Mouse (Mus musculus): Measurements from ENCODE around the gene Tut1. TPM values are rescaled to one million over a fixed set of nuclear protein-coding genes. Genes with fewer than 3 reads are reported as not detected.
"Not testable (repeated sequence)": the region's sequence is repeated elsewhere in the genome, so short reads cannot be mapped to it uniquely, and the experiment has no call there.

Gene Tut1
- polyA plus RNA-seq, 1 experiment from 2014 or later: 36.5 TPM

DNA sequence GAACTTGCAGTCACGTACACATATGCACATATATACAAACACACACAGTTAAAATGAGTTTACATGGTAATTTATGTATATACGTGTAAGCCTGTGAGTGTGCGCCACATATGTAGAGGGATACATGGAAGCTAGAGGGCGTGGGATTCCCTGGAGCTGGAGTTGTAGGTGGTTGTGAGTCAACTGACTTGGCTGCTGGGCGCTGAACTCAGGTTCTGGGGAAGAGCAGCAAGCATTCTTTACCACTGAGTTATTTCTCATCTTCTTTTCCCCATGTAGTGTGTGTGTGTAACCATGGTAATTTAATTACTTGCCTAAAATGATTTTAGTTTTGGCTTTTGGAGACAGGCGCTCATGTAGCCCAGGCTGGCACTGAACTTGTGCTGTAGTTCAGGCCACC, 43.0 kb downstream of the Tut1 start:
- H3K9ac ChIP-seq: no peak overlapping the region
- peaks cover 24% of the 10 kb centered on the region for H3K36me3 ChIP-seq
- peaks cover 73% of the 10 kb centered on the region for H3K4me1 ChIP-seq
- H3K4me3 ChIP-seq: no peak overlapping the region
- H3K9me3 ChIP-seq: no peaks in the 10 kb centered on the region
- H3K27me3 ChIP-seq: no peaks in the 10 kb centered on the region
- H3K4me2 ChIP-seq (replicated peaks): no peak overlapping the region
- H3K27ac ChIP-seq: no peak overlapping the region
- WGBS: 90% methylated on average over 6 of the region's 6 CpGs
- no peak for ATAC-seq (ENCODE audit: low FRiP score, low read depth)

DNA sequence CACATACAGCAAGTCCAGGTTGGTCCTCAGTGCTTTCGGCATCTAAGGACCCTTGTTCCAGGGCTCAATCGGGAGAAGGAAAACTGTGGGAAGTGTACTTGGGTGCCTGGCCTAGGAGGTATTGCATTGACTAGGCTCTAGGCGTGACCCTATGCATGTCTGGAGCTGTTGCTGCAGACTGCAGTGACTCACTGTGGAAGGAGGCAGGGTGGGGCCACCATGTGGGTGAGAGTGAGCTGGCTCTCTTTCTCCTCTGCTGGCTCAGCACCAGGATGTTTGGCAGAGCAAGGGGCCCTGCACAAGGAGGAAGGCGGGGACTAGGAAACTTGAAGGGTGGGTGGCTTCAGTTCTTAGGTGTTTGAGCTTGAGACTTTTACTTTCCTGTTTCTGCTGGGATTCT, 43.9 kb downstream of the Tut1 start:
- no peaks in the 10 kb centered on the region for H3K9me3 ChIP-seq
- H3K9ac ChIP-seq: 0 out of 2 replicates have a peak overlapping the region, but pooled peaks have one; percentile 19
- 48% methylated on average over 4 of the region's 4 CpGs for WGBS
- H3K27ac ChIP-seq: peak overlapping the region; percentile 84
- peak; percentile 85 for ATAC-seq (ENCODE audit: low FRiP score, low read depth)
- peaks cover 64% of the 10 kb centered on the region for H3K4me1 ChIP-seq
- no peak overlapping the region for H3K4me3 ChIP-seq
- no peaks in the 10 kb centered on the region for H3K27me3 ChIP-seq
- peak overlapping the region; percentile 36 for H3K4me2 ChIP-seq (replicated peaks)
- H3K36me3 ChIP-seq: peaks cover 34% of the 10 kb centered on the region

DNA sequence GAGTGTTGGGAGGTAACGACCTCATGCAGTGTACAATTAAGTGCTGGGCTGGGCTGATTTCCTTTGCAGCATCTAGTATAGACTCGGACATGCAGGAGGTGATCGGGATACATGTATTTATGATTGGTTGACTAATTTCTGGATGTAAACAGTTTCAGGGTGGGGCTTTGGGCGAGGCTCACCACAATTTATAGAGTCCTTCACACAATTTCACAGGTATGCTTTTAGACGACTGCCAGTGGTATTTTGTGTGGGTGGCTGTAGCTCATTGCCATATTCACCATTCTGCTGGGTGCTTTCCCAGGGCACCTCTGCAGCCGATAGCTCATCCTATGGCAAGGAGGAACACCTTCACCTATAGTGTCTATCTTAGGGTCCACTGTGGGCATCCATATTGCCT, 44.9 kb downstream of the Tut1 start:
- no peaks in the 10 kb centered on the region for H3K27me3 ChIP-seq
- H3K9ac ChIP-seq: no peak overlapping the region
- peak overlapping the region; percentile 84; the same call in 1 of the 2 replicates for H3K27ac ChIP-seq
- H3K36me3 ChIP-seq: peaks cover 44% of the 10 kb centered on the region
- peak overlapping the region; percentile 36; the same call in 1 of the 2 replicates for H3K4me2 ChIP-seq (replicated peaks)
- H3K4me3 ChIP-seq: no peak overlapping the region
- H3K9me3 ChIP-seq: no peaks in the 10 kb centered on the region
- 76% methylated on average over 6 of the region's 6 CpGs for WGBS
- H3K4me1 ChIP-seq: peaks cover 54% of the 10 kb centered on the region
- no peak for ATAC-seq (ENCODE audit: low FRiP score, low read depth)

DNA sequence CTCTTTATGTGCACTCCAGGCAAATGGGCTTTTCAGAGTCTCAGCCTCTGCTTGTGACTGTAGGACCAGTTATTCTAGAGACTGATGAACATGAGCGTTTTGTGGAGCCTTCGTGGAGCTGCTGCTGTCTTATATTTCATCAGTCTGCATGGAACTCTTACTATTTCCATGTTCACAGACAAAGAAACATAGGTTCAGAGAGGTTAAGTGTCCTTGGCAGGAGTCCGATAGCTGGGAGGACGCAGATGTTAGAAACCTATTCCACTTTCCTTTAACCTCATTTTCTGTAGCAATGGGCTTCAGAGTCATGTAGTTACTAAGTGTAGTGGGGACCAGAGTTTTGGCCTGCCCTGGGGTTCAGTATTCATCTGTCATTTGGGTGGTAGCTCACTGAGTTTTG, 45.6 kb downstream of the Tut1 start:
- H3K9me3 ChIP-seq: no peaks in the 10 kb centered on the region
- no peak overlapping the region for H3K27ac ChIP-seq
- WGBS: 89% methylated on average over 4 of the region's 4 CpGs
- no peak overlapping the region for H3K4me2 ChIP-seq (replicated peaks)
- H3K27me3 ChIP-seq: no peaks in the 10 kb centered on the region
- H3K36me3 ChIP-seq: peaks cover 51% of the 10 kb centered on the region
- ATAC-seq (ENCODE audit: low FRiP score, low read depth): no peak
- peaks cover 47% of the 10 kb centered on the region for H3K4me1 ChIP-seq
- no peak overlapping the region for H3K4me3 ChIP-seq
- no peak overlapping the region for H3K9ac ChIP-seq

DNA sequence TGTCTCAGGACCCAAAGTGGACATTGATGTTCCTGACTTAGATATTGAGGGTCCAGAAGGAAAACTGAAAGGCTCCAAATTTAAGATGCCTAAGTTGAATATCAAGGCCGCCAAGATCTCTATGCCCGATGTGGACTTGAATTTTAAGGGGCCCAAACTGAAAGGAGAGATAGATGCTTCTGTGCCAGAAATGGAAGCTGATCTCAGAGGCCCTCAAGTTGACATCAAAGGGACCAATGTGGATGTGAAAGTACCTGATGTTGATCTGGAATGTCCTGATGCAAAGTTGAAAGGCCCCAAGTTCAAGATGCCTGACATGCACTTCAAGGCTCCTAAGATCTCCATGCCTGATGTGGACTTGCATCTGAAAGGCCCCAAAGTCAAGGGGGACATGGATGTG, 53.3 kb downstream of the Tut1 start:
- not testable (repeated sequence) for H3K9me3 ChIP-seq; H3K4me3 ChIP-seq; H3K4me2 ChIP-seq (replicated peaks); ATAC-seq (ENCODE audit: low FRiP score, low read depth); H3K27ac ChIP-seq; H3K4me1 ChIP-seq; H3K27me3 ChIP-seq; H3K9ac ChIP-seq
- 96% methylated on average over 2 of the region's 2 CpGs for WGBS
- H3K36me3 ChIP-seq: peaks cover 71% of the 10 kb centered on the region

Other genes starting within 250 kb of the Tut1 start
- gene Slc3a2, start 230.5 kb upstream of the Tut1 start, polyA plus RNA-seq (2015; fragmentation: Nextera tagmentation; extraction: Ambion mirVana): 101 and 103 TPM in 2 replicates
- 98.7 TPM in 2 replicates for gene Wdr74, start 218.0 kb upstream of the Tut1 start, polyA plus RNA-seq (2015; fragmentation: Nextera tagmentation; extraction: Ambion mirVana)
- 2.1 TPM in 2 replicates for gene 1700092M07Rik, start 213.1 kb upstream of the Tut1 start, polyA plus RNA-seq (2015; fragmentation: Nextera tagmentation; extraction: Ambion mirVana)
- gene Stx5a, start 212.4 kb upstream of the Tut1 start, polyA plus RNA-seq (2015; fragmentation: Nextera tagmentation; extraction: Ambion mirVana): 194 and 205 TPM in 2 replicates
- gene Nxf1, start 196.8 kb upstream of the Tut1 start, polyA plus RNA-seq (2015; fragmentation: Nextera tagmentation; extraction: Ambion mirVana): 214 and 217 TPM in 2 replicates
- gene Tmem223, start 182.9 kb upstream of the Tut1 start, polyA plus RNA-seq (2015; fragmentation: Nextera tagmentation; extraction: Ambion mirVana): 211 and 232 TPM in 2 replicates
- 62.7 and 66.2 TPM in 2 replicates for gene Tmem179b, start 179.4 kb upstream of the Tut1 start, polyA plus RNA-seq (2015; fragmentation: Nextera tagmentation; extraction: Ambion mirVana)
- gene Taf6l, start 167.4 kb upstream of the Tut1 start, polyA plus RNA-seq (2015; fragmentation: Nextera tagmentation; extraction: Ambion mirVana): 31.9 and 32.8 TPM in 2 replicates
- gene Polr2g, start 155.3 kb upstream of the Tut1 start, polyA plus RNA-seq (2015; fragmentation: Nextera tagmentation; extraction: Ambion mirVana): 183 and 185 TPM in 2 replicates
- 6.0 and 6.7 TPM in 2 replicates for gene Zbtb3, start 151.3 kb upstream of the Tut1 start, polyA plus RNA-seq (2015; fragmentation: Nextera tagmentation; extraction: Ambion mirVana)
- 67.1 and 73.4 TPM in 2 replicates for gene Ttc9c, start 134.5 kb upstream of the Tut1 start, polyA plus RNA-seq (2015; fragmentation: Nextera tagmentation; extraction: Ambion mirVana)
- gene Hnrnpul2, start 133.8 kb upstream of the Tut1 start, polyA plus RNA-seq (2015; fragmentation: Nextera tagmentation; extraction: Ambion mirVana): 5.9 and 6.3 TPM in 2 replicates
- gene AC129217.1, start 124.1 kb upstream of the Tut1 start, polyA plus RNA-seq (2015; fragmentation: Nextera tagmentation; extraction: Ambion mirVana): not detected in 2 replicates
- gene Bscl2, start 116.4 kb upstream of the Tut1 start, polyA plus RNA-seq (2015; fragmentation: Nextera tagmentation; extraction: Ambion mirVana): 45.2 and 49.3 TPM in 2 replicates
- 8.7 and 8.8 TPM in 2 replicates for gene Gng3, start 114.7 kb upstream of the Tut1 start, polyA plus RNA-seq (2015; fragmentation: Nextera tagmentation; extraction: Ambion mirVana)
- 0.75 and 0.93 TPM in 2 replicates for gene Lrrn4cl, start 103.1 kb upstream of the Tut1 start, polyA plus RNA-seq (2015; fragmentation: Nextera tagmentation; extraction: Ambion mirVana)
- gene Ubxn1, start 82.4 kb upstream of the Tut1 start, polyA plus RNA-seq (2015; fragmentation: Nextera tagmentation; extraction: Ambion mirVana): 179 TPM in 2 replicates
- 66.7 and 70.4 TPM in 2 replicates for gene Uqcc3, start 72.9 kb upstream of the Tut1 start, polyA plus RNA-seq (2015; fragmentation: Nextera tagmentation; extraction: Ambion mirVana)
- 93.0 and 93.2 TPM in 2 replicates for gene Lbhd1, start 70.1 kb upstream of the Tut1 start, polyA plus RNA-seq (2015; fragmentation: Nextera tagmentation; extraction: Ambion mirVana)
- not detected in 2 replicates for gene Gm49403, start 69.9 kb upstream of the Tut1 start, polyA plus RNA-seq (2015; fragmentation: Nextera tagmentation; extraction: Ambion mirVana)
- gene 1810009A15Rik, start 65.0 kb upstream of the Tut1 start, polyA plus RNA-seq (2015; fragmentation: Nextera tagmentation; extraction: Ambion mirVana): 94.0 and 96.6 TPM in 2 replicates
- gene Gm49416, start 64.9 kb upstream of the Tut1 start, polyA plus RNA-seq (2015; fragmentation: Nextera tagmentation; extraction: Ambion mirVana): not detected in 2 replicates
- 39.6 and 43.3 TPM in 2 replicates for gene Ints5, start 60.8 kb upstream of the Tut1 start, polyA plus RNA-seq (2015; fragmentation: Nextera tagmentation; extraction: Ambion mirVana)
- gene Ganab, start 55.8 kb upstream of the Tut1 start, polyA plus RNA-seq (2015; fragmentation: Nextera tagmentation; extraction: Ambion mirVana): 102 and 112 TPM in 2 replicates
- gene B3gat3, start 33.5 kb upstream of the Tut1 start, polyA plus RNA-seq (2015; fragmentation: Nextera tagmentation; extraction: Ambion mirVana): 49.9 and 53.0 TPM in 2 replicates
- gene Rom1, start 24.5 kb upstream of the Tut1 start, polyA plus RNA-seq (2015; fragmentation: Nextera tagmentation; extraction: Ambion mirVana): 3.2 and 3.7 TPM in 2 replicates
- gene Eml3, start 24.3 kb upstream of the Tut1 start, polyA plus RNA-seq (2015; fragmentation: Nextera tagmentation; extraction: Ambion mirVana): 36.9 and 37.2 TPM in 2 replicates
- 192 and 193 TPM in 2 replicates for gene Mta2, start 12.0 kb upstream of the Tut1 start, polyA plus RNA-seq (2015; fragmentation: Nextera tagmentation; extraction: Ambion mirVana)
- gene Eef1g, start 13.2 kb downstream of the Tut1 start, polyA plus RNA-seq (2015; fragmentation: Nextera tagmentation; extraction: Ambion mirVana): 508 and 512 TPM in 2 replicates
- 35.2 and 35.6 TPM in 2 replicates for gene Ahnak, start 35.4 kb downstream of the Tut1 start, polyA plus RNA-seq (2015; fragmentation: Nextera tagmentation; extraction: Ambion mirVana)
- not detected in 2 replicates for gene Scgb1a1, start 134.1 kb downstream of the Tut1 start, polyA plus RNA-seq (2015; fragmentation: Nextera tagmentation; extraction: Ambion mirVana)
- gene Asrgl1, start 181.8 kb downstream of the Tut1 start, polyA plus RNA-seq (2015; fragmentation: Nextera tagmentation; extraction: Ambion mirVana): 17.8 and 19.0 TPM in 2 replicates

Measured in limb, embryonic 13.5 days (tissue).